Mouse (Mus musculus) lung, adult 2 months (tissue): ENCODE results near the gene Mto1.

Source experiments
- CTCF ChIP-seq: fragments of 200-500 bp; IDR thresholded peaks from 2 replicates; pipeline ENCODE4 v1.5.1; 2011; ENCODE audit warnings: mild to moderate bottlenecking, low read length, control low read depth; ENCODE audit not compliant: insufficient read depth
- POLR2A ChIP-seq: fragments of 200-500 bp; IDR thresholded peaks from 2 replicates; pipeline ENCODE4 v1.6.1; 2011; ENCODE audit warnings: low read depth, mild to moderate bottlenecking, control low read depth, low read length, borderline replicate concordance; ENCODE audit errors: extremely low read depth

GRCm38 (mm10) chr9:78492254-78492653 lies 44.2 kb downstream of the Mto1 start:
- no peak for TF ChIP-seq POLR2A
- TF ChIP-seq CTCF = no peak
